Mouse (Mus musculus): ENCODE results near the gene Tmem164. TPM values are rescaled to one million over a fixed set of nuclear protein-coding genes. Genes with fewer than 3 reads are reported as not detected.

Gene Tmem164
- polyA plus RNA-seq, 1 experiment from 2014 or later: 48.3 TPM

GRCm38 (mm10) chrX:142678499-142679474, 2.4 kb upstream of the Tmem164 start:
- WGBS: 45% methylated on average over 13 of the region's 13 CpGs
- no peaks in the 10 kb centered on the region for H3K27me3 ChIP-seq (replicated peaks)
- no peak overlapping the region for H3K27ac ChIP-seq (replicated peaks)

DNA sequence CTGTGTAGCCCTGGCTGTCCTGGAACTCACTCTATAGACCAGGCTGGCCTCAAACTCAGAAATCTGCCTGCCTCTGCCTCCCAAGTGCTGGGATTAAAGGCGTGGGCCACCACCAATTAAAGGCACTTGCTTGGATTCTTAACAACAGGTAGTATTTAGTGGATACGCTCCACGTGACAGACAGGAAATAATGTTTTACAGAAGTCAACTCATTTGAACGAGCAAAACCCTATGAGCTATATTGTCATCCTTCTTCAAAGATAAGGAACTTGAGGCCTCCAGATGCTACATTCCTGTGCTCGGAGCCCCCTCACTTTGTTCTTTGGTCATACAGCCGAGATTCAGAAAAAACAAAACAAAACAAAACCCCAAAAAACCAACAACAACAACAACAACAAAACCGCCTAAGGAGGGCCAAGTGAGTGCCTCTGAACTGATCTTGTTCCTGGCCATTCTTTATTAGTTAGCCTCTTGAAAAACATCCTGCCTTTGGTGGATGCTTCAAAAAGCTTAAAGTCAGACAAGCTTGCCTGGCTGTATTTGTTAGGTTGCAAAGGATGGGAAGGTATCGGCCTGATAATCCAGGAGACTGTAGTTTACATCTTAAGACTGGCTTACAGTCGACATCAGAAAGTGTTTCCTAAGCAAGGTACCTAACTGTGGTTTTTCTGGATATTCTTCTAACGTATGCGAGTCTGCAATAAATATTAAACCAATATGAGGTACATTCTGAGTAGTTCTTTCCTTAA, 1.5 kb upstream of the Tmem164 start:
- Histone ChIP-seq H3K4me1 (peaks cover 28% of the 10 kb centered on the region), H3K4me2 (peak overlapping the region; percentile 82), H3K4me3 (peak overlapping the region; percentile 66), H3K36me3 (no peaks in the 10 kb centered on the region), H3K27ac (replicated peaks) (peak overlapping the region; percentile 96), H3K9me3 (no peaks in the 10 kb centered on the region), H3K27me3 (replicated peaks) (no peaks in the 10 kb centered on the region), H3K9ac (peak overlapping the region; percentile 87)
- ATAC-seq (ENCODE audit: extremely low read depth, insufficient number of reproducible peaks, low FRiP score, low TSS enrichment): no peak
- 41% methylated on average over 11 of the region's 11 CpGs for WGBS

More at GRCm38 (mm10) chrX:142678499-142679474, 2.4 kb upstream of the Tmem164 start:
- Histone ChIP-seq H3K4me3 (no peak overlapping the region), H3K9ac (no peak overlapping the region), H3K36me3 (no peaks in the 10 kb centered on the region), H3K9me3 (no peaks in the 10 kb centered on the region), H3K4me1 (peaks cover 20% of the 10 kb centered on the region), H3K4me2 (no peak overlapping the region)
- no peak for ATAC-seq (ENCODE audit: extremely low read depth, insufficient number of reproducible peaks, low FRiP score, low TSS enrichment)

- 7% methylated on average over 17 of the region's 19 CpGs for WGBS
- H3K36me3 ChIP-seq: no peaks in the 10 kb centered on the region
- no peak for ATAC-seq (ENCODE audit: extremely low read depth, insufficient number of reproducible peaks, low FRiP score, low TSS enrichment)
Measured at GRCm38 (mm10) chrX:142680391-142681055, 683 bp upstream of the Tmem164 start.

DNA sequence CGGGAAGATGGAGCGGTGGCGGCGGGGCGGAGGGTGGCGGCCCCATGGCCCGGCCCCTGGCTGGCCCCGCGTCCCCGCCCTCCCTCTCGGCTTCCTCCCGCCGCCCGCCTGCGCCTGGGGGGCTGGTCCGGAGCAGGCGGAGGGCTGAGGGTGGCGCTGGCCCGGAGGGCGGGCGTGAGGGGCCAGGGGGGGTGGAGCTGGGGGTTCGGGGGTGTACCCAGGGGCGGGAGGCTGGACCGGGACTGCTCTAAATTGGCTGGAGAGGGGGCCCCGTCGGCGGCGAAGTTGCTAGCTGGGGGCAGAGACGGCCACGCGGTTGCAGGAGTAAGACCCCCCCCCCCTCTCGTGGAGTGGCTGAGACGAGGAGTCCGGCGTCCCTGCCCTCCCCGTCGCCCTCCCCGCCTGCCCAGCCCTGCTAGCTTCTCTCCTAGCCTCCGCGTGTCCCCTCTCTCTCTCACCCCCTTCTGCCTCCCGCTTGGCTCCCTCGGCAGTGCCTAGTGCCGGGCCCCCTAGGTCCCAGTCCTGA, 473 bp downstream of the Tmem164 start:
- no peaks in the 10 kb centered on the region for H3K9me3 ChIP-seq
- H3K27ac ChIP-seq (replicated peaks): peak overlapping the region; percentile 96
- ATAC-seq (ENCODE audit: extremely low read depth, insufficient number of reproducible peaks, low FRiP score, low TSS enrichment): peak; percentile 74
- no peaks in the 10 kb centered on the region for H3K27me3 ChIP-seq (replicated peaks)
- peak overlapping the region; percentile 87 for H3K9ac ChIP-seq
- no peaks in the 10 kb centered on the region for H3K36me3 ChIP-seq
- peaks cover 44% of the 10 kb centered on the region for H3K4me1 ChIP-seq
- H3K4me2 ChIP-seq: peak overlapping the region; percentile 82
- peak overlapping the region; percentile 66 for H3K4me3 ChIP-seq
- WGBS: 9% methylated on average over 15 of the region's 43 CpGs

More at GRCm38 (mm10) chrX:142680391-142681055, 683 bp upstream of the Tmem164 start:
- peak overlapping the region; percentile 66 for H3K4me3 ChIP-seq
- H3K9ac ChIP-seq: peak overlapping the region; percentile 87
- no peaks in the 10 kb centered on the region for H3K9me3 ChIP-seq
- H3K4me1 ChIP-seq: peaks cover 36% of the 10 kb centered on the region
- no peaks in the 10 kb centered on the region for H3K27me3 ChIP-seq (replicated peaks)
- peak overlapping the region; percentile 96 for H3K27ac ChIP-seq (replicated peaks)
- H3K4me2 ChIP-seq: peak overlapping the region; percentile 82

- H3K27me3 ChIP-seq (replicated peaks): no peaks in the 10 kb centered on the region
- H3K4me3 ChIP-seq: peak overlapping the region; percentile 66
- no peak for ATAC-seq (ENCODE audit: extremely low read depth, insufficient number of reproducible peaks, low FRiP score, low TSS enrichment)
- H3K9ac ChIP-seq: peak overlapping the region; percentile 87
- no peaks in the 10 kb centered on the region for H3K36me3 ChIP-seq
- WGBS: 11% methylated on average over 28 of the region's 28 CpGs
- peak overlapping the region; percentile 96 for H3K27ac ChIP-seq (replicated peaks)
- no peaks in the 10 kb centered on the region for H3K9me3 ChIP-seq
- peak overlapping the region; percentile 82 for H3K4me2 ChIP-seq
- H3K4me1 ChIP-seq: peaks cover 48% of the 10 kb centered on the region
Measured at GRCm38 (mm10) chrX:142682176-142682820, 1.1 kb downstream of the Tmem164 start.

- WGBS: 34% methylated on average over 5 of the region's 5 CpGs
- Histone ChIP-seq H3K4me3 (peak overlapping the region; percentile 66), H3K27me3 (replicated peaks) (no peaks in the 10 kb centered on the region), H3K4me2 (peak overlapping the region; percentile 82), H3K4me1 (peaks cover 54% of the 10 kb centered on the region), H3K9ac (peak overlapping the region; percentile 87), H3K9me3 (no peaks in the 10 kb centered on the region), H3K27ac (replicated peaks) (peak overlapping the region; percentile 96), H3K36me3 (no peaks in the 10 kb centered on the region; the same call in 1 of the 2 replicates)
- no peak for ATAC-seq (ENCODE audit: extremely low read depth, insufficient number of reproducible peaks, low FRiP score, low TSS enrichment)
Measured at GRCm38 (mm10) chrX:142682990-142683389, 1.8 kb downstream of the Tmem164 start.

- Histone ChIP-seq H3K4me1 (peaks cover 57% of the 10 kb centered on the region), H3K9me3 (no peaks in the 10 kb centered on the region), H3K4me2 (peak overlapping the region; percentile 82), H3K27ac (replicated peaks) (peak overlapping the region; percentile 32; the same call in 1 of the 2 replicates), H3K36me3 (peaks cover 4% of the 10 kb centered on the region; the same call in 1 of the 2 replicates), H3K9ac (peak overlapping the region; percentile 87), H3K27me3 (replicated peaks) (no peaks in the 10 kb centered on the region), H3K4me3 (peak overlapping the region; percentile 66)
- ATAC-seq (ENCODE audit: extremely low read depth, insufficient number of reproducible peaks, low FRiP score, low TSS enrichment): no peak
- 47% methylated on average over 4 of the region's 4 CpGs for WGBS
Measured at GRCm38 (mm10) chrX:142684674-142685073, 3.5 kb downstream of the Tmem164 start.

DNA sequence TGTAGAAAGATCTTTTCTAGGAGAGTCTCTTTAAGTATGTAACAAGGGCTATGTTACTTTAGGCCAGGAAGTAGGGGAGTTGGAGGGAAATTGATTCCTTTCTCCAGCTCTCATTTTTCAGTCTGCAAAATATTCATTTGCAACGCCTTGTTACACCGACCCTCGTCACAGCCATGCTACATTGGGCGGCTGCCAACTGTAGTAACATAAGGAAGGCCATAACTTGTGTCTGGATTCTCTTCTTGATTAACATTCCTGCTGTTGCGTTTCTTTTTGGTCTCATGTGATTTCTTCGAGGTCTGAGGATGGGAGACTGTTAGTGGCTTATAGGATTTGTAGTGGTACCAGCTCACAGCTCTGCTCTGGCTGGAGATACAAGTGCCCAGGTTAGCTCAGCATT, 4.5 kb downstream of the Tmem164 start:
- peak overlapping the region; percentile 33; the same call in 1 of the 2 replicates for H3K9ac ChIP-seq
- peak overlapping the region; percentile 32; the same call in 1 of the 2 replicates for H3K27ac ChIP-seq (replicated peaks)
- peak overlapping the region; percentile 66 for H3K4me3 ChIP-seq
- H3K4me2 ChIP-seq: peak overlapping the region; percentile 82
- 39% methylated on average over 6 of the region's 6 CpGs for WGBS
- no peaks in the 10 kb centered on the region for H3K9me3 ChIP-seq
- no peaks in the 10 kb centered on the region for H3K27me3 ChIP-seq (replicated peaks)
- peaks cover 52% of the 10 kb centered on the region for H3K4me1 ChIP-seq
- ATAC-seq (ENCODE audit: extremely low read depth, insufficient number of reproducible peaks, low FRiP score, low TSS enrichment): no peak
- H3K36me3 ChIP-seq: peaks cover 10% of the 10 kb centered on the region; the same call in 1 of the 2 replicates

DNA sequence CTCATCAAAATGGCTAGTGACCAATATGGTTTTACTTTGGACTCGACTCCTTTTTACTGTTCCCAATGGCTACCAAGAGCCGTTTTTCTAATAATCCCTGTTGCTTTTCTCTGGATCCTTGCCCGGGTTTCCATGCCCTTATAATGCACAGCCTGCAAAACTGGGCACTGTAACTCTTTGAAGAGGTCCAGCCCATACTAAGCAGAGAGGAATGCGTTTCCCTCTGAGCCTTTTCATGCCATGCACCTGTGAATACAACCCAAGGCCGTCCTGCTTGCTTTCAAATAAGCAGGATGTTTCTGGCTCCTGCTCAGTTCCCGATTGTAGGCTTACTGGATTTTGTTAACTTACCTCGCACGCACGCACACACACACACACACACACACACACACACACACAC, 7.3 kb downstream of the Tmem164 start:
- Histone ChIP-seq H3K4me3 (no peak overlapping the region), H3K36me3 (peaks cover 22% of the 10 kb centered on the region)
- no peak for ATAC-seq (ENCODE audit: extremely low read depth, insufficient number of reproducible peaks, low FRiP score, low TSS enrichment)

GRCm38 (mm10) chrX:142693256-142693655, 12.1 kb downstream of the Tmem164 start:
- WGBS: 48% methylated on average over 2 of the region's 2 CpGs
- no peak for ATAC-seq (ENCODE audit: extremely low read depth, insufficient number of reproducible peaks, low FRiP score, low TSS enrichment)
- no peak overlapping the region for H3K4me3 ChIP-seq
- peaks cover 24% of the 10 kb centered on the region for H3K4me1 ChIP-seq
- no peaks in the 10 kb centered on the region for H3K27me3 ChIP-seq (replicated peaks)
- H3K36me3 ChIP-seq: peaks cover 37% of the 10 kb centered on the region
- no peak overlapping the region for H3K4me2 ChIP-seq
- no peaks in the 10 kb centered on the region for H3K9me3 ChIP-seq
- no peak overlapping the region for H3K9ac ChIP-seq
- no peak overlapping the region for H3K27ac ChIP-seq (replicated peaks)

More for the DNA sequence above, 7.3 kb downstream of the Tmem164 start:
- Histone ChIP-seq H3K9me3 (no peaks in the 10 kb centered on the region), H3K4me1 (peaks cover 42% of the 10 kb centered on the region), H3K27me3 (replicated peaks) (no peaks in the 10 kb centered on the region), H3K9ac (no peak overlapping the region), H3K4me2 (no peak overlapping the region), H3K27ac (replicated peaks) (no peak overlapping the region)
- WGBS: 80% methylated on average over 8 of the region's 9 CpGs
